Mouse (Mus musculus): ENCODE measurements around the gene Serpina16.

- TF ChIP-seq POLR2A (IDR thresholded peaks at IDR 0.05; ENCODE audit: borderline replicate concordance, insufficient read depth, low read length) (no peak), CTCF (IDR thresholded peaks at IDR 0.05; ENCODE audit: borderline replicate concordance, insufficient read depth, low read depth, low read length) (no peak)
These were observed 18.9 kb downstream of the Serpina16 start, which contains the start of gene Serpina6 for GRCm38 (mm10) chr12:103656848-103657626.

Data from cerebellum, adult 2 months (tissue).